Mouse (Mus musculus): ENCODE results near the gene Sprtn. TPM values are rescaled to one million over a fixed set of nuclear protein-coding genes. Genes with fewer than 3 reads are reported as not detected.

Sprtn gene
- 10.3 TPM for polyA plus RNA-seq (2015; fragmentation: Illumina TruSeq; extraction: RNeasy Lipid Tissue Mini Kit (QIAGEN cat#74804); ENCODE audit: low read depth, low replicate concordance)

DNA sequence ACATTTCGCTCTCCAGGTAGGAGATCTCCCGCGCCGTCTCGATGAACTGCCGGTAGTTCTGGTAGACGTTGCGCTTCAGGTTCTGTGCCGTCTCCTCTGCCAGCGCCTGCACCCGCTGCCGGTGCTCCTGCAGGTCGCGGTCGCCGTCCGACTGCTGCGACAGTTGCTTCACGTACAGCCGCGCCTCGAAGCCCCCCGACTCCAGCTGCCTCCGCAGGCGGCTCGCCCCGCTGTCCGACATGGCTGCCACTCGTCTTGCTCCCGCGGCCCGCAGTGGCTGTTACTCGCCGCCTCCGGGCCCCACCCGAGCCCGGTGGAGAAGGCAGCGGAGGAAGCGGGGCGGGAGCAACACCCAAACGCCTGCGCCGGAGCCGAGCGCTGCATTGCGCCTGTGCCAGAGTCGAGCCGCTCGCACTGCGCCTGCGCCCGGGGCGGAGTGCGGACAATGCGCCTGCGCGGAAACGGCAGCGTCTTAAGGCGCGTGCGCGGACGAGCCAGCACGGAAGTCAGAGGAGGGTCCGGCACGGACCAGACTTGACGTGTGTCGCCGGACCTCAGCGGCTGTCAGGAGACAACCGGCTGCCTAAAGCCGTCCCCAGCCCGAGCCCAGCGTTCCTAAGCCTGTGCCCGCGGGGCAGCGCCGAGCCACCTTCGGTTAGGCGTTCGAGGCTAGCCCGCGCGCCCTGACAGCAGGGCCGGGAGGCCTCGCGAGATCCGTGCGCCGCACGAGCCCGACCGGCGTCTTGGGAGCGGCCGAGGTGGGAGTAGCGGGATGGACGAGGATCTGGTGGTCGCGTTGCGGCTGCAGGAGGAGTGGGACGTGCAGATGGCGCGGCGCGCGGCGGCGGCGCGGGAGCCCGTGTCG is at the start of gene Sprtn, which contains the start of gene Exoc8:
Gene Sprtn, plus strand, starts transcription at position 501 of the 865 bp plus-strand sequence.
Gene Exoc8, minus strand, starts transcription at position 320 of the 865 bp plus-strand sequence.

DNA sequence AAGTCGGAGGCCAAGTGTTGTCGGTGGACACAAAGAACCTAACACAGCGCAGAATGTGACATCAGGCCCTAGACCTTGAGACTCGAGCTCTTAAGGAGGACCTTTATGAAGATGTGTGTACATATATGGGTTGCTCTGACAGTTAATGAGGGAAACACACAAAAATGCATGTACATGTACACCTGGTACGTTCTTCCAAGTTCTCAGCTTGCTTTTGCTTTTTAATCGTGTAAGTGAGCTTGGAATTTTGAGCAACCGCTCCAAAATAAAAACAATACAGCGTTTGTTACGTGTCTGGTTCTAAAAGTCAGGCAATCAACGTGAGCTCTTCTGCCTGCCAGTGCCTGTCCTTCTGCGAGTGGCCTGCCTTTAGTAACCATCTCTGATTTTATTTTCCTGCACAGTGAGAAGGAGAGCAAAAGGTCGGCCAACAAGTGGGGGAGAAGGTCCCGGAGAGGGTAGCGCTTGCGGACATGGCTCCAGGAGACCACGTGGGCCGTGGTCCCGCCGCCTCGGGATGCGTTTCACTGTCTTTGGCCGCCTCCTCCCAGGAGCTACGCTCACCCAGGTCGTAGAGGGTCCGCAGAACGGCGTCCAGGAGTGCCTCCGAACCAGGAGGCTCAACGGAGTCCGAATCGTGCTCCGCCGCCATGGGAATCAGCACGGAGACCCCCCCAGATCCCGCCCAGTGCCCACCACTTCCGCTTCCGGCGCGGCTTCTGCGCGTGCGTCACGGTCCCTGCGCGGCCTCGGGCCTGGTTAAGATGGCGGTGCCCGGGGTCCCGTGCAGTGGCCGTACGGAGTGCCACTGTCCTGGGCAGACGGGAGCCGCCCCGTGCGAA is 35.1 kb upstream of the Sprtn start, which contains the start of the genes Gnpat and 2810004N23Rik:
Gene Gnpat, plus strand, starts transcription at position 713 of the 842 bp plus-strand sequence.
Gene 2810004N23Rik, minus strand, starts transcription at position 800 of the 842 bp plus-strand sequence.

DNA sequence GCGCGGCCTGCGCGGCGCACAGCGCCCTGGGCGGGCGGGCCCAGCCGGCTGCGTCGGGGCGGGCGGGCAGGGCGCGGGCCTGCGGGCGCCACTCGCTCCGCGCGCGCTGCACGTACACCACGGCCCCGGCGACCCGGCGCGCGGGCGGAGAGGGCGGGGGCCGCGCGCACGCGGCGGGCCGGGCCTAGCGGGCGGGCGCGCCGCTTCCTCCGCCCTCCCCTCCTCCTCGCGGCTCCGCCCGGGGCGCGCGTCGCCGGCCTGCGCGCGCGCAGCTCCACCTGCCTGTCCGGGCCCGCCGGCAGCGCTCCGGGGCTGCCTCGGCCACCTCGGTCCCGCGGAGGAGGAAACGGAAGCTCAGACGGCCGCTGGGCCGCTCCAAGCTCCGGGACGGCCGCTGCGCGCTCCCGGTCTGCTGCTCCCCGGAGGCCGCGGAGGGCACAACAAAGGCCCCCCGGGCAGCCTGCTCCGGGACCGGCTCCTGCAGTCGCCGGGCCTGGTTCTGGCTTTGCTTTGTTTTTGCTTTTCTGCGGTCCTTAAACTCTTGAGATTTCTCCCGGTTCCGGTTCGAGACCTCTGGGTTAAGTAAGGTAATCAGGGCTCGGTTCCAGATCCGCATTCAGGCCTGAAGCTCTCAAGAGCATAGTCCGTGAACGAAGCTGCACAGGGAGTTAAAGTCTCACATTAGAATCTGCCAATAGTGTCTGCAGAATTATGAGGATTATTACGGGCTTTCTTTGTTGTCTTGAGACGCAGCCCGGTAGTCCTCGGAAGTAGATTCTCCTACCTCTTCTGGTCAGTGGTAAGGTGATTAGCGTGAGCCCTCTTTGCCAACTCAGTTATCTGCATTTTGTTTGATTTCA is 51.8 kb downstream of the Sprtn start, which contains the start of gene Egln1:
Gene Egln1, minus strand, starts transcription at position 116 of the 860 bp plus-strand sequence.

Other genes with a start within 250 kb of the Sprtn start
- gene 2310022B05Rik, start 234.5 kb upstream of the Sprtn start, polyA plus RNA-seq (2015; fragmentation: Illumina TruSeq; extraction: RNeasy Lipid Tissue Mini Kit (QIAGEN cat#74804); ENCODE audit: low read depth, low replicate concordance): 45.6 TPM
- 29.6 TPM for gene Ttc13, start 175.9 kb upstream of the Sprtn start, polyA plus RNA-seq (2015; fragmentation: Illumina TruSeq; extraction: RNeasy Lipid Tissue Mini Kit (QIAGEN cat#74804); ENCODE audit: low read depth, low replicate concordance)
- gene Arv1, start 175.7 kb upstream of the Sprtn start, polyA plus RNA-seq (2015; fragmentation: Illumina TruSeq; extraction: RNeasy Lipid Tissue Mini Kit (QIAGEN cat#74804); ENCODE audit: low read depth, low replicate concordance): 11.7 TPM
- gene Fam89a, start 146.1 kb upstream of the Sprtn start, polyA plus RNA-seq (2015; fragmentation: Illumina TruSeq; extraction: RNeasy Lipid Tissue Mini Kit (QIAGEN cat#74804); ENCODE audit: low read depth, low replicate concordance): 1.4 TPM
- gene Trim67, start 104.8 kb upstream of the Sprtn start, polyA plus RNA-seq (2015; fragmentation: Illumina TruSeq; extraction: RNeasy Lipid Tissue Mini Kit (QIAGEN cat#74804); ENCODE audit: low read depth, low replicate concordance): 1.5 TPM
- 53.1 TPM for gene Gnpat, start 34.9 kb upstream of the Sprtn start, polyA plus RNA-seq (2015; fragmentation: Illumina TruSeq; extraction: RNeasy Lipid Tissue Mini Kit (QIAGEN cat#74804); ENCODE audit: low read depth, low replicate concordance)
- gene 2810004N23Rik, start 34.8 kb upstream of the Sprtn start, polyA plus RNA-seq (2015; fragmentation: Illumina TruSeq; extraction: RNeasy Lipid Tissue Mini Kit (QIAGEN cat#74804); ENCODE audit: low read depth, low replicate concordance): 19.7 TPM
- 14.2 TPM for gene Exoc8, start 181 bp upstream of the Sprtn start, polyA plus RNA-seq (2015; fragmentation: Illumina TruSeq; extraction: RNeasy Lipid Tissue Mini Kit (QIAGEN cat#74804); ENCODE audit: low read depth, low replicate concordance)
- 50.6 TPM for gene Egln1, start 51.4 kb downstream of the Sprtn start, polyA plus RNA-seq (2015; fragmentation: Illumina TruSeq; extraction: RNeasy Lipid Tissue Mini Kit (QIAGEN cat#74804); ENCODE audit: low read depth, low replicate concordance)
- gene Tsnax, start 115.1 kb downstream of the Sprtn start, polyA plus RNA-seq (2015; fragmentation: Illumina TruSeq; extraction: RNeasy Lipid Tissue Mini Kit (QIAGEN cat#74804); ENCODE audit: low read depth, low replicate concordance): 185 TPM
- 0.71 TPM for gene Disc1, start 156.3 kb downstream of the Sprtn start, polyA plus RNA-seq (2015; fragmentation: Illumina TruSeq; extraction: RNeasy Lipid Tissue Mini Kit (QIAGEN cat#74804); ENCODE audit: low read depth, low replicate concordance)

Data from brain, adult 10 weeks (tissue).